Mouse (Mus musculus): ENCODE measurements around the gene Gm8138. TPM values are rescaled to one million over a fixed set of nuclear protein-coding genes. Genes with fewer than 3 reads are reported as not detected.
"Not testable (repeated sequence)": the region's sequence is repeated elsewhere in the genome, so short reads cannot be mapped to it uniquely, and the experiment has no call there.

The Gm8138 gene
- not detected in 2 replicates for polyA plus RNA-seq (2016; fragmentation: Nextera tagmentation; extraction: Ambion mirVana)

DNA sequence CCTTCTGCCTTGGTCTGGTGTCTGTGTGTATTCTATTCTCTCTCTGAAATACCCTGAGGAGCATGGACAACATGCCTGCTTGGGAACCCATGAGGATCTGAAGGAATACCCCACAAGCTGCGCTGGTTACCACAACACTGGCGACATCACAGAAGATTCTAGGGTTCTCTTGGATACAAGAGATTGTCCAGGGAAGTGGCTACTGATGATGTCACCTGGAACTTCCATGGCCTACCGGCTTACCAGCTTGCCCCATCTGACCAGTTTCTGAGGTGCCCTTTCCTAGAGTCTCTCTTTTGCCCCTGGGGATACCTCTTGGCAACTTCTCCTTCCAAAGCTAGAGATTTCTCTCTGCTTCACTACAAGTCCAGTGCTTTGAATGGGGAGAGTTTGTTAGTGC lies at the start of gene Gm8138:
Gene Gm8138, minus strand, starts transcription at position 101 of the 400 bp plus-strand sequence.
- H3K4me2 ChIP-seq; H3K27me3 ChIP-seq; H3K27ac ChIP-seq; H3K9ac ChIP-seq; H3K9me3 ChIP-seq; H3K4me3 ChIP-seq (replicated peaks); H3K4me1 ChIP-seq; ATAC-seq (ENCODE audit: low FRiP score); H3K36me3 ChIP-seq (replicated peaks): not testable (repeated sequence)
- WGBS: no CpG with 5 or more reads among the region's 3 CpGs

DNA sequence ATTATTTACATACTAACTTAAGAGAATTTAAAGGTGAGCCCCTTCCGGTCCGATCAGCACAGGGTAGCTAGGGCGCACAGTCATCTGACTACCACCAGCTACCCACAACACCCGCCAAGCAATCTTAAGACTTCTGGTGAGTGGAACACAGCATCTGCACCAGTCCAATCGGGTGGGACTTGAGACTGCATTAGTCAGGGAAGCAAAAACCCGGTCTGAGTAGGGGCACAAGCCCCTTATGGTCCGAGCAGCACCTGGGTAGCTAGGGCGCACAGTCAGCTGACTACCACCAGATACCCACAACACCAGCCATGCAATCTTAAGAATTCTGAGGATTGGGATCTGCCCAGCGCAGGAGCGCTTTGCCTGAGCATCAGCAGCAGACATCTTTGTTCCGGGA lies 54.4 kb downstream of the Gm8138 start:
- H3K4me1 ChIP-seq; H3K4me2 ChIP-seq; ATAC-seq (ENCODE audit: low FRiP score); H3K36me3 ChIP-seq (replicated peaks); H3K4me3 ChIP-seq (replicated peaks); H3K27ac ChIP-seq; H3K9ac ChIP-seq; H3K27me3 ChIP-seq; H3K9me3 ChIP-seq: not testable (repeated sequence)
- WGBS: 88% methylated on average over 11 of the region's 11 CpGs

Other genes starting within 250 kb of the Gm8138 start
- gene Gm7233, start 236.5 kb downstream of the Gm8138 start, polyA plus RNA-seq (2016; fragmentation: Nextera tagmentation; extraction: Ambion mirVana): not detected in 2 replicates
- not detected in 2 replicates for gene Gm8122, start 181.0 kb downstream of the Gm8138 start, polyA plus RNA-seq (2016; fragmentation: Nextera tagmentation; extraction: Ambion mirVana)
- gene Gm8126, start 157.7 kb downstream of the Gm8138 start, polyA plus RNA-seq (2016; fragmentation: Nextera tagmentation; extraction: Ambion mirVana): not detected in 2 replicates
- gene Gm9732, start 141.3 kb downstream of the Gm8138 start, polyA plus RNA-seq (2016; fragmentation: Nextera tagmentation; extraction: Ambion mirVana): 0.14 TPM in 1 of 2 replicates, not detected in the other
- gene Gm8127, start 122.5 kb downstream of the Gm8138 start, polyA plus RNA-seq (2016; fragmentation: Nextera tagmentation; extraction: Ambion mirVana): not detected in 2 replicates
- not detected in 2 replicates for gene 1700001F09Rik, start 68.5 kb downstream of the Gm8138 start, polyA plus RNA-seq (2016; fragmentation: Nextera tagmentation; extraction: Ambion mirVana)
- not detected in 2 replicates for gene Gm5799, start 127.2 kb upstream of the Gm8138 start, polyA plus RNA-seq (2016; fragmentation: Nextera tagmentation; extraction: Ambion mirVana)
- gene Gm17654, start 162.8 kb upstream of the Gm8138 start, polyA plus RNA-seq (2016; fragmentation: Nextera tagmentation; extraction: Ambion mirVana): not detected in 2 replicates
- not detected in 2 replicates for gene Gm10375, start 191.7 kb upstream of the Gm8138 start, polyA plus RNA-seq (2016; fragmentation: Nextera tagmentation; extraction: Ambion mirVana)